Mouse (Mus musculus) C2C12 (cell line): Measurements from ENCODE around the gene Fam92b. TPM values are rescaled to one million over a fixed set of nuclear protein-coding genes. Genes with fewer than 3 reads are reported as not detected.

ENCODE experiments used
- H3K27me3 ChIP-seq: one replicate; pipeline ENCODE4 v1.6.1; 2011; ENCODE audit not compliant: control insufficient read depth, insufficient read depth, insufficient read length
- H3K36me3 ChIP-seq: one replicate; pipeline ENCODE4 v1.6.1; 2011; ENCODE audit not compliant: control insufficient read depth, insufficient read depth
- H3K4me3 ChIP-seq: one replicate; pipeline ENCODE4 v1.5.1; 2011; ENCODE audit warnings: mild to moderate bottlenecking, control low read depth; ENCODE audit not compliant: poor library complexity, insufficient read depth, severe bottlenecking
- H3K79me2 ChIP-seq: one replicate; pipeline ENCODE4 v1.6.1; 2011; ENCODE audit not compliant: control insufficient read depth, insufficient read depth
- H3K79me3 ChIP-seq: one replicate; pipeline ENCODE4 v1.6.1; 2011; ENCODE audit warnings: low read depth, control low read depth
- H3ac ChIP-seq: one replicate; pipeline ENCODE3; 2011; ENCODE audit warnings: low read depth; ENCODE audit not compliant: control insufficient read depth, insufficient read length
- CEBPB ChIP-seq: IDR thresholded peaks from one replicate; pipeline ENCODE4 v1.6.1; 2011; ENCODE audit warnings: low read depth, mild to moderate bottlenecking, control low read depth, moderate library complexity
- CTCF ChIP-seq: IDR thresholded peaks from one replicate; pipeline ENCODE4 v1.5.1; 2011; ENCODE audit not compliant: control insufficient read depth, insufficient read depth, insufficient read length
- FOSL1 ChIP-seq: IDR thresholded peaks from one replicate; pipeline ENCODE4 v1.8.0; 2011; ENCODE audit warnings: mild to moderate bottlenecking, low read length; ENCODE audit not compliant: poor library complexity, insufficient read depth, severe bottlenecking
- MAX ChIP-seq: IDR thresholded peaks from one replicate; pipeline ENCODE4 v1.6.1; 2011; ENCODE audit warnings: mild to moderate bottlenecking, control low read depth
- MYOD1 ChIP-seq: IDR thresholded peaks from one replicate; pipeline ENCODE4 v1.6.1; 2011; ENCODE audit warnings: low read depth; ENCODE audit not compliant: control insufficient read depth, insufficient read length
- MYOG ChIP-seq: IDR thresholded peaks from one replicate; pipeline ENCODE4 v1.6.1; 2011; ENCODE audit not compliant: control insufficient read depth, insufficient read length; ENCODE audit errors: extremely low read depth
- USF1 ChIP-seq: IDR thresholded peaks from one replicate; pipeline ENCODE4 v1.6.1; 2011; ENCODE audit warnings: low read depth, mild to moderate bottlenecking, control low read depth, moderate library complexity
- polyA plus RNA-seq: library from polyadenylated mRNA; unstranded; fragments of >200 nt; fragmentation: generic; extraction: Trizol; gene quantifications from one replicate; pipeline ENCODE4 v1.2.1, GENCODE M21; 2012; ENCODE audit warnings: missing spikeins

The Fam92b gene
- polyA plus RNA-seq, 1 experiment: not detected

- no peaks in the 10 kb centered on the region for H3K79me3 ChIP-seq
- H3K36me3 ChIP-seq: no peaks in the 10 kb centered on the region
- no peaks in the 10 kb centered on the region for H3K27me3 ChIP-seq
- no peaks in the 10 kb centered on the region for H3K79me2 ChIP-seq
- no peak for TF ChIP-seq USF1
- TF ChIP-seq MYOG: no peak
- no peak for TF ChIP-seq MAX
- no peak for TF ChIP-seq CEBPB
- TF ChIP-seq MYOD1: no peak
- TF ChIP-seq FOSL1: no peak
- no peak for TF ChIP-seq CTCF
- H3K4me3 ChIP-seq: no peak overlapping the region
- no peak overlapping the region for H3ac ChIP-seq
Measured at GRCm38 (mm10) chr8:120119931-120120330, 57.3 kb downstream of the Fam92b start.

GRCm38 (mm10) chr8:120119429-120119828, 57.8 kb downstream of the Fam92b start:
- Histone ChIP-seq H3K27me3 (no peaks in the 10 kb centered on the region), H3K36me3 (no peaks in the 10 kb centered on the region), H3K79me2 (no peaks in the 10 kb centered on the region), H3K4me3 (no peak overlapping the region), H3K79me3 (no peaks in the 10 kb centered on the region), H3ac (no peak overlapping the region)
- no peak for TF ChIP-seq MYOG
- no peak for TF ChIP-seq USF1
- no peak for TF ChIP-seq FOSL1
- TF ChIP-seq CEBPB: no peak

- Histone ChIP-seq H3K36me3 (no peaks in the 10 kb centered on the region), H3ac (no peak overlapping the region), H3K79me2 (no peaks in the 10 kb centered on the region), H3K79me3 (no peaks in the 10 kb centered on the region), H3K27me3 (no peaks in the 10 kb centered on the region), H3K4me3 (no peak overlapping the region)
- no peak for TF ChIP-seq MYOG
- no peak for TF ChIP-seq CEBPB
- TF ChIP-seq USF1: no peak
- TF ChIP-seq CTCF: no peak
- no peak for TF ChIP-seq FOSL1
- no peak for TF ChIP-seq MAX
- TF ChIP-seq MYOD1: no peak
Measured at GRCm38 (mm10) chr8:120118847-120119246, 58.4 kb downstream of the Fam92b start.

- H3K79me3 ChIP-seq: no peaks in the 10 kb centered on the region
- no peak overlapping the region for H3ac ChIP-seq
- no peak overlapping the region for H3K4me3 ChIP-seq
- H3K27me3 ChIP-seq: no peaks in the 10 kb centered on the region
- no peak for TF ChIP-seq MAX
- no peak for TF ChIP-seq CEBPB
- TF ChIP-seq USF1: no peak
- TF ChIP-seq FOSL1: no peak
- TF ChIP-seq MYOG: no peak
- TF ChIP-seq CTCF: no peak
- no peak for TF ChIP-seq MYOD1
- no peaks in the 10 kb centered on the region for H3K79me2 ChIP-seq
- H3K36me3 ChIP-seq: no peaks in the 10 kb centered on the region
Measured at GRCm38 (mm10) chr8:120118162-120118561, 59.1 kb downstream of the Fam92b start.

DNA sequence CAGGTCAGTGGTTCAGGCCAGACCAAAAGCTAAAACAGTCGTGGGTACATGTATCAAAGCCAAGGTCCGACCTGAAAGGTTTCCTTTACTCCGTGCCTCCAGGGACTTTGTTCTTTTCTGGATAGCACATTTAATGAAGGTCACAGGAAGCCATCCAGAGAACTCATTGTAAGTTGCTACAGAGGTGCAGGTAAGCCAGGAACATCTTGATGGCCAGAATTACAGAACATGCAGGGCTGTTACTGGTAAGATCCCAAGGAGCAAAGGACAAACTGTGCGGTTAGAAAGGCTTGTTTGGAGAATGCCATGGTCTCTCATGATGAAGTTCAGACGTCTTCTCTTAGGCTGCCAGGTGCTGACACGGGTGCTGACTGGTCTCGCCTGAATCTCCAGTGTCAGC, 60.7 kb downstream of the Fam92b start:
- Histone ChIP-seq H3K36me3 (no peaks in the 10 kb centered on the region), H3K79me3 (no peaks in the 10 kb centered on the region), H3K27me3 (no peaks in the 10 kb centered on the region), H3K79me2 (no peaks in the 10 kb centered on the region), H3ac (no peak overlapping the region), H3K4me3 (no peak overlapping the region)
- no peak for TF ChIP-seq CEBPB

Other genes starting within 250 kb of the Fam92b start
- 0.13 TPM for gene Crispld2, start 185.0 kb downstream of the Fam92b start, polyA plus RNA-seq
- 32.4 TPM for gene Zdhhc7, start 76.0 kb downstream of the Fam92b start, polyA plus RNA-seq
- gene 6430548M08Rik, start 63.3 kb downstream of the Fam92b start, polyA plus RNA-seq: 3.5 TPM
- 15.6 TPM for gene Gse1, start 51.0 kb upstream of the Fam92b start, polyA plus RNA-seq